In the genomic region with DNA sequence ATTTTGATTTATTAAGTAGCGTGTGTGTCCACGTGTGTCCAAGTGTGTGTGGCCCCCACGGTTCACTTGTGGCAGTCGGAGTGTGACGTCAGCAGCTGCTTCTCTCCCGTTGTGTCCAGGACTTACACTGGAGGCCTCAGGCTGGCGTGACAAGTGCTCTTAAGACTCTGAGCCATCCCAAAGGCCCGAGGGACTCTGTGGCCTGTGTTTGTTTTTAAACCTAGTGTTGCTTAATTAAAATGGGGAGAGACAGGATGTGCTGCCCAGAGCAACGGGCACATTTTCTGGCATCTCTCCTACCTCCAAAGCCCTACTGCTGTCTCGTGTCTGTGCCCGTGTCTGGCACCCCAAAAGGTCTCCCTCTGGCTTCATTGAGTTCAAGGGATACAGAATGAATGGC, we compare ENCODE assay signal across 19 mouse cellular contexts. TPM values are rescaled to one million over a fixed set of nuclear protein-coding genes. Genes with fewer than 3 reads are reported as not detected.
DNase-seq lines count a peak whose midpoint lies in the region; ATAC-seq and TF ChIP-seq lines count a peak whose summit lies in the region.
"Had no signal": no experiment of that assay in that cellular context is flagged by ENCODE, and none has a peak within 500 bp of the region (broad histone marks: within the 10 kb centered on the region; RNA-seq: fewer than 3 reads in every experiment).

No protein-coding gene starts in this region.

- TF ChIP-seq CTCF in liver, adult 2 months (IDR thresholded peaks at IDR 0.05; ENCODE audit: low read depth, low read length) = peak; percentile 4; the same call in 1 of the 2 replicates

- H3K4me3 ChIP-seq in liver, adult 2 months (ENCODE audit: insufficient read depth, low read depth, low read length) = no peak overlapping the region
- H3K4me3 ChIP-seq in liver, embryonic 11.5 days (ENCODE audit: low read depth, low read length) = no peak overlapping the region
- H3K4me3 ChIP-seq in brown adipose tissue, adult 24 weeks (ENCODE audit: insufficient read depth, low read depth, low read length) = no peak overlapping the region
- H3K4me3 ChIP-seq: heart, embryonic 12.5 days; liver, embryonic 13.5 days had no signal

- no peaks in the 10 kb centered on the region for H3K27me3 ChIP-seq in liver, adult 2 months (ENCODE audit: control insufficient read depth, insufficient read depth, low read length)
- H3K27me3 ChIP-seq in liver, embryonic 11.5 days (replicated peaks; ENCODE audit: control insufficient read depth, insufficient read depth, low read length) = peaks cover 7% of the 10 kb centered on the region

- DNase-seq in cerebellum, adult 9-11 months = peak; percentile 12
- peak; percentile 93 for DNase-seq in liver, adult 2 months (ENCODE audit: extremely low read depth, low read depth, low spot score)
- no peak for DNase-seq in liver, embryonic 11.5 days (ENCODE audit: low spot score)
- DNase-seq in 3134 (ENCODE audit: extremely low read depth, insufficient read length, low spot score) = peak; percentile 52
- no peak for DNase-seq in thymus, postnatal 4 days
- DNase-seq: adrenal gland, postnatal 25 days; cerebellum, adult 11 months; gastrocnemius, postnatal 10 days; heart, postnatal 4 days; kidney, postnatal 14 days; layer of hippocampus, adult 9-11 months; liver, embryonic 13.5 days; retina, postnatal 1 day had no signal

- 0 out of 2 replicates have a peak, but pooled peaks have one; percentile 38 for TF ChIP-seq POLR2A in liver, adult 2 months (IDR thresholded peaks at IDR 0.05; ENCODE audit: extremely low read depth, insufficient read depth, low read length)

- 27% methylated on average over 11 of the region's 11 CpGs for WGBS in liver, adult 2 months
- 86% methylated on average over 11 of the region's 11 CpGs for WGBS in liver, embryonic 11.5 days

- H3K27ac ChIP-seq in liver, adult 2 months (replicated peaks; ENCODE audit: insufficient read depth, low read depth, low read length) = peak overlapping the region; percentile 89
- no peak overlapping the region for H3K27ac ChIP-seq in liver, embryonic 11.5 days (ENCODE audit: low read depth, low read length)
- peak overlapping the region; percentile 95 for H3K27ac ChIP-seq in brown adipose tissue, adult 24 weeks (replicated peaks; ENCODE audit: low read depth, low read length)
- H3K27ac ChIP-seq: liver, embryonic 13.5 days had no signal

- ATAC-seq in cerebellum, adult (ENCODE audit: insufficient number of reproducible peaks, low FRiP score, low TSS enrichment) = no peak
- no peak for ATAC-seq in liver, embryonic 11.5 days (replicated peaks; ENCODE audit: low FRiP score)
- ATAC-seq: forebrain, embryonic 14.5 days had no signal

- H3K79me2 ChIP-seq in liver, adult 2 months (ENCODE audit: control insufficient read depth, insufficient read depth, low read length) = no peaks in the 10 kb centered on the region

- H3K4me2 ChIP-seq in liver, embryonic 11.5 days = no peak overlapping the region
- H3K4me2 ChIP-seq: heart, embryonic 12.5 days; liver, embryonic 13.5 days had no signal

- H3K4me1 ChIP-seq in liver, adult 2 months (ENCODE audit: control insufficient read depth, insufficient read depth, low read length) = peaks cover 50% of the 10 kb centered on the region
- peaks cover 3% of the 10 kb centered on the region; the same call in 1 of the 2 replicates for H3K4me1 ChIP-seq in liver, embryonic 11.5 days (replicated peaks; ENCODE audit: control insufficient read depth, insufficient read depth, low read length)
- peaks cover 6% of the 10 kb centered on the region for H3K4me1 ChIP-seq in brown adipose tissue, adult 24 weeks (ENCODE audit: control insufficient read depth, insufficient read depth, insufficient read length, low read length)
- H3K4me1 ChIP-seq: liver, embryonic 13.5 days had no signal

- peak overlapping the region; percentile 42; the same call in 1 of the 2 replicates for H3K9ac ChIP-seq in liver, adult 2 months (ENCODE audit: low read depth, low read length)
- no peak overlapping the region for H3K9ac ChIP-seq in liver, embryonic 11.5 days (ENCODE audit: low read depth, low read length)
- H3K9ac ChIP-seq: heart, embryonic 12.5 days; liver, embryonic 13.5 days had no signal

- peaks cover 39% of the 10 kb centered on the region for H3K36me3 ChIP-seq in liver, adult 2 months (ENCODE audit: control insufficient read depth, insufficient read depth, low read length)
- H3K36me3 ChIP-seq in liver, embryonic 11.5 days (ENCODE audit: control insufficient read depth, insufficient read depth, low read length) = peaks cover 13% of the 10 kb centered on the region; the same call in 1 of the 2 replicates

- no peaks in the 10 kb centered on the region for H3K9me3 ChIP-seq in liver, embryonic 11.5 days (ENCODE audit: control insufficient read depth, low read length)
- H3K9me3 ChIP-seq: heart, embryonic 12.5 days; liver, embryonic 13.5 days had no signal

RNA-seq across cellular contexts. Expression of gene Matn4, which starts 18.5 kb away (rescaled TPM):
- total RNA-seq in liver, adult 2 months (2014; rRNA removed) = 0.07 and 0.09 TPM in 2 replicates
- polyA plus RNA-seq in liver, adult 2 months (2012; rRNA removed) = 0.04 and 0.05 TPM in 2 replicates
- polyA plus RNA-seq in liver, embryonic 11.5 days (2014; fragmentation: Nextera tagmentation; extraction: Ambion mirVana) = 0.14 and 0.32 TPM in 2 replicates
- polyA plus RNA-seq in brown adipose tissue, adult 24 weeks (2012; ENCODE audit: insufficient read depth, insufficient read length, missing spikeins) = 0.52 TPM in 1 of 2 replicates, not detected in the other
- total RNA-seq: MEL; neutrophil, adult 5-6 weeks had no signal

RNA-seq across cellular contexts. Expression of gene Sdc4, which starts 20.2 kb away (rescaled TPM):
- total RNA-seq in liver, adult 2 months (2014; rRNA removed) = 511 and 573 TPM in 2 replicates
- polyA plus RNA-seq in liver, adult 2 months (2012; rRNA removed) = 178 and 182 TPM in 2 replicates
- 38.9 and 39.2 TPM in 2 replicates for polyA plus RNA-seq in liver, embryonic 11.5 days (2014; fragmentation: Nextera tagmentation; extraction: Ambion mirVana)
- polyA plus RNA-seq in brown adipose tissue, adult 24 weeks (2012; ENCODE audit: insufficient read depth, insufficient read length, missing spikeins) = 34.7 and 37.6 TPM in 2 replicates
- total RNA-seq: MEL had no signal

RNA-seq across cellular contexts. Expression of gene Rbpjl, which starts 20.5 kb away (rescaled TPM):
- 0.18 and 0.20 TPM in 2 replicates for total RNA-seq in liver, adult 2 months (2014; rRNA removed)
- not detected in 2 replicates for polyA plus RNA-seq in liver, adult 2 months (2012; rRNA removed)
- 0.04 and 0.12 TPM in 2 replicates for polyA plus RNA-seq in liver, embryonic 11.5 days (2014; fragmentation: Nextera tagmentation; extraction: Ambion mirVana)
- not detected in 2 replicates for polyA plus RNA-seq in brown adipose tissue, adult 24 weeks (2012; ENCODE audit: insufficient read depth, insufficient read length, missing spikeins)
- total RNA-seq: adrenal gland, postnatal 25 days; heart, postnatal 4 days; MEL had no signal
- polyA plus RNA-seq: forebrain, embryonic 14.5 days had no signal

RNA-seq across cellular contexts. Expression of gene Sys1, which starts 33.3 kb away (rescaled TPM):
- 33.7 and 40.9 TPM in 2 replicates for total RNA-seq in liver, adult 2 months (2014; rRNA removed)
- 145 and 157 TPM in 2 replicates for polyA plus RNA-seq in liver, adult 2 months (2012; rRNA removed)
- polyA plus RNA-seq in liver, embryonic 11.5 days (2014; fragmentation: Nextera tagmentation; extraction: Ambion mirVana) = 49.1 and 52.8 TPM in 2 replicates
- polyA plus RNA-seq in brown adipose tissue, adult 24 weeks (2012; ENCODE audit: insufficient read depth, insufficient read length, missing spikeins) = 24.4 and 27.2 TPM in 2 replicates

RNA-seq across cellular contexts. Expression of gene Slpi, which starts 34.6 kb away (rescaled TPM):
- total RNA-seq in liver, adult 2 months (2014; rRNA removed) = 0.94 and 1.4 TPM in 2 replicates
- 4.5 and 5.7 TPM in 2 replicates for polyA plus RNA-seq in liver, adult 2 months (2012; rRNA removed)
- 9.4 and 11.6 TPM in 2 replicates for polyA plus RNA-seq in liver, embryonic 11.5 days (2014; fragmentation: Nextera tagmentation; extraction: Ambion mirVana)
- polyA plus RNA-seq in brown adipose tissue, adult 24 weeks (2012; ENCODE audit: insufficient read depth, insufficient read length, missing spikeins) = 2.6 TPM in 1 of 2 replicates, not detected in the other
- total RNA-seq: MEL had no signal
- polyA plus RNA-seq: forebrain, embryonic 14.5 days had no signal

Comparison
In these comparisons a context has a peak if more than half of its experiments do, and no peak if none do; other contexts are left out.
1. DNase-seq: peak in cerebellum, adult 9-11 months (single experiment), liver, adult 2 months (single experiment) and 3134 (single experiment); none in liver, embryonic 11.5 days (single experiment) and thymus, postnatal 4 days (single experiment).